Mouse (Mus musculus) lung, postnatal 14 days (tissue): ENCODE results near the gene H1f0.

Source experiments
- DNase-seq: peaks from one replicate; pipeline ENCODE4 v3.0.0; 2021

The H1f0 gene

DNA sequence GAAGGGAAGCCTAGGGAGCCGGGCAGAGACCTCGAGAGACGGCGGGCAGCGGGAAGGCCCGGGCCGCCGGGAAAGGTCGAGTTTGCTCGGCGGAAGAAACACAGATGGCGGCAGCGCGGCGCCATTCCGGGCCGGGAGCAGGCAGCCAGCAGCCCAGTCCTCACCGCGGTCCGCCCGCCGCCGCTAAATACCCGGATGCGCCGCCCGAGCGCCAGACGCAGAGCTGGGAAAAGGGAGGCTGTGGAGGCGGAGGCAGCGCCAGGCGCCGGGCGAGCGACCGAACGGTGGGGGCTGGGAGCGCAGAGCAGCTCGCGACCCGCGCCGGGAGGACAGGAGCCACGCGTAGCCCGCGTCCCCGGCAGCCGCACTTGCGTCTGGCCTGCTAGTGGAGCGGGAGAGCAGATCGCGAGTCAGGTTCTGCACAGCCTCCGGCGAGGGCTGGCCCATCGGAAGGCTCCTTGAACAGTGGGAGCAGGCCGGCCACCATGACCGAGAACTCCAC lies at the start of gene H1f0:
TSS of gene H1f0 (plus strand) at position 214 of the 502 bp plus-strand sequence.
- DNase-seq = peak; percentile 96

DNA sequence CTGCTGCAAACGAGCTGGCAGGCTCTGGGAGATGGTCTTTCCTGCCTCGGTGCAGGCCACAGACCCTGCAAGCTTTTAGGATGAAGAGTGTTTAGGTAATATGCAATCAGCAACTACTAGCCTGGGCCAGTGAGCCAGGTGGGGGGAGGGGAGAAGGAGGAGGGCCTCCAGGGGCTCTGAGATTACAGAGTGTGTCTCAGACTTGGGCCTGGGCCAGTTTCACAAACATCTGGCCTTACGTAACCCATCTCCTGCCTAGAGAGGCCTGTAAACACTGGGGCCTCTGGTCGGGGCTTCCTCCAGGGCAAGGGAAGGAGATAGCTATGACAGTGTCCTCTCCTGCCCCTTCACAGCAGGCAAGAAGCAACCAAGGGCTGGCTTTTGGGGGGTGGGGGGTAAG lies 49.4 kb upstream of the H1f0 start:
- peak; percentile 84 for DNase-seq

DNA sequence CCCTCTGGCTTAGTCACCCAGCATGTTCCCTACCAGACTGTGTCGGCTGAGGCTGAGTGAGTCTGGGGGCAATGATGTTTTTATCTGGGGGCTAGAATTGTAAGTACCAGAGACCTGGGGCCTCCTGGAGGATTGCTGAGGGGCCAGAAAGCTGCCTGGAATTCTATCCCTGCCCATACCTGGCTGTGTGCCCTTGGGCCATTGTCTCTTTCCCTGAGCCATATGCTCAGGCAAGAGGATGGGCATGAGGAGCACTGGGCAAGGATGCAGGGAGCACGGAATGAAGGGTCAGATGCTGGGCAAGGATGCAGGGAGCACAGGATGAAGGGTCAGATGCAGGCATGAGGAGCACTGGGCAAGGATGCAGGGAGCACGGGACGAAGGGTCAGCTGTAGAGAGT lies 48.2 kb upstream of the H1f0 start:
- DNase-seq = no peak

DNA sequence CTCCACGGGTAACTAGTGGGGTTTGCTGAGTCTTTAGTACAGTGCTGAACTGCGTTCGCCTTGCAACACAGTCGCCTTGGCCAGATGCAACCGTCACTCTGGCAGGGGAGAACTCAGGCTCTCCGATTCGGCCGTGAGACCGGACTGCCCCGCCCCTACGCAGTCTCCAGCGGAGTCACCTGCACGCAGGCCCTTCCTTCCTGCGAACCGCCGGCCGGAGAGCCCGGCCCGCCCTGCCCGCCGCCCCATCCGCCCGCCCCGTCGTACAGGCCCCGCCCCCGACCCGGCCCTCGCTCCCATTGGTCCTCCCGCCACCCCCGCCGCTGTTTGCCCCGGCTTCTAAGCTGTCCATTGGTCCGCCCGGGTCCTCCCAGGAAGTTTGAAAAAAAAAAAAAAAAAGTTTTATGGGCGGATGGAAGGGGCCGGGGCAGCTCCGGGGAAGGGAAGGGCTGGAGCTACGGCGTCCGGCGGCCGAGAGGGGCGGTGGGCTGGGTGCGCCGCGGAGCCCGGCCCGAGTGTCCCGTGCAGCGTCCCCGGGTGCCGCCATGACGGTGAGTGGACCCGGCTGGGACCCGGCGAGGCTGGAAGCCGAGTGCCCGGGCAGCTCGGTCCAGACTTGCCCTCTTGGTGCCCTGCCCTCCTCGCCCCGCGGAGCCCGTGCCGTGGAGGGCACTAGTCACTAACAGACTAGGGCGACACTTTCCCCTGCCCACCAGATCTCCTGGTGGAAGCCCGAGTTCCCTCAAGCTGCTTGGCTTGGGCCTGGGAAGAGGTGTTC lies 45.4 kb upstream of the H1f0 start:
- DNase-seq = peak; percentile 91

DNA sequence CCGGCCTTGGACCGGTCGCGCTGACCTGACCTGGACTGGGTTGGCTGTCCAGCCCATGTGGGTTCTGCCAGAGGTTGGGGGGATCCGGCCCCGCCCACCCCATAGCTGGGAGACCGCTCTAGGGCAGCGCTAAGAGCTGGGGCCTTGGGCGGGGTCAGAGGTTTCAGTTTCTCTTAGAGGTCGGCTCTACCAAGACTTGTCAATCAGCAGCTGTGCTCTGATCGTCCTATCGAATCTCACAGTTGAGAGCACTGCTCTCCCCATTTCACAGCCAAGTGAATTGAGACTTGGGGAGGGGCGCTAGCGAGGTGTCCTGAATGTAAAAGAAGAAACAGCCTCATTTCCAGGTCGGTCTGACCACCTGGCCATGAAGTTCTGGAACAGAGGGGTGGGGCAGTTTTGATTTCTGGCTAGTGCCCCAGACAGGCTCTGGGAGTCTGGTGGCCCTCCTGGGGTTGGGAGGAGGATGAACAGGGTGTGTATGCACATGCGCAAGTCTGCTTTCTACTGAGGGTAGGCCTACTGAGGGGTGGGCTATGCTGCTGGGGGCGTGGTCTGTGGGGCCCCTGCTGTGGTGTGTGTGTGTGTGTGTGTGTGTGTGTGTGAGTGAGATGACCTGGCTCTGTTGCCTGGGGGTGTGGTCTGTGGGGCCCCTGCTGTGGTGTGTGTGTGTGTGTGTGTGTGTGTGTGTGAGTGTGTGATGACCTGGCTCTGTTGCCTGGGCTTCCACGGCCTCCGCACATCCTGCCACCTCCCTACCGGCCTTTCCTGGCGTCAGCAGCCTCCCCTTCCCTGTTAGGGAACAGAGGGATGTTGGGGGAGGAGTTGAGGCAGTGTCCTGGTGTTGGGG lies 44.6 kb upstream of the H1f0 start:
- DNase-seq = peak; percentile 56

DNA sequence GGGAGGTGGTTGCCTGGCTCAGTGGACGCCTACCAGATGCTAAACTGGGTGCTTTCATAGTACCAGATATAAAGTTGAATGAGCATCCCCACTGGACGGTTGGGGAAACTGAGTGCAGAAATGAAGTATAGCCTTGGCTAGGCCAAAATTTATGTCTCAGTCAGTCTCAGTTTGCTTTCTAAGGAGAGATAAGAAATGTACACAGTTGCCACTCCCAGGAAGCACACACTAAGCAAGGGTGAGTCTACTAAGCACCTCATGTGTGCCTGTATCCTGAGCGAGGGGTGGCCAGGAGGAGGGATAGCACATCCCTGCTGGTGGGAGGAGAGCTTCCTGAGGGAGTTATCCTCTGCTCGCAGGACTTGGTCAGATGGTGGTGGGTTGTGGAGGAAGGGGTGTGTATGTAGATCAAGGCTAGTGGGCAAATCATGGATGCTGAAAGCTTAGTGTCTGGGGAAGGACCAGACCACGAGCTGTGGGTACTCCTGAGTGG lies 43.9 kb upstream of the H1f0 start:
- no peak for DNase-seq

DNA sequence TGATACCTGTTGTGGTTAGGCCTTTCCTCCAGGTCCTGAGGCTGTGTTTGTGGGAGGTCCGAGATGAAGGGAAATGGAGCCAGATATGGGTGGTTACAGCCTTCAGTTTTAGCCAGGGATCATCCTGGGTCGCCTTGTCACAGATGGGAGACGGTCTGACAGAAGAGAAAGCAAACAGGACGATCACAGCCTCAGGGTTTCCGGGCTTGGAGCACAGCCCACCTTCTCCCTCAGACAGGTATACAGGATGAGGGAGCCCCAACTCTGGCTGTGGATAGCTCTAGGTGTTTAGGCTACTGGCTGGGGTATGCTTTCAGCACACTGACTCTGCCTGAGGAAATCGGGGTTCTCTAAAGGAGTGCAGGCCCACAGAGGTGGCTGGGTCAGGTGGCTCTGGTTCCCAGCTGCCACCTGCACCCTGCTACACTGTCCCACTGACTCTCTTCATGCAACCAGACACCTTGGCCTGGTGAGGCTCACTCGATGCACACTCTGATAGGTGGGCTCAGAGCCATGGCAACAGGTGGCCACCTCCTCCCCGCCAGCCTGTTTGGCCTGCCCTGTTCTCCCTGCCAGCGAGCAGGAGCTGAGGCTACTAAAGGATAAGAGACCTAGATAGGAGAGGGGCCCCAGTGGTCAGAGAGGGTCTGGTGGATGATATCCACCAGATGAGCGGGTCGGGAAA lies 41.6 kb upstream of the H1f0 start:
- no peak for DNase-seq

DNA sequence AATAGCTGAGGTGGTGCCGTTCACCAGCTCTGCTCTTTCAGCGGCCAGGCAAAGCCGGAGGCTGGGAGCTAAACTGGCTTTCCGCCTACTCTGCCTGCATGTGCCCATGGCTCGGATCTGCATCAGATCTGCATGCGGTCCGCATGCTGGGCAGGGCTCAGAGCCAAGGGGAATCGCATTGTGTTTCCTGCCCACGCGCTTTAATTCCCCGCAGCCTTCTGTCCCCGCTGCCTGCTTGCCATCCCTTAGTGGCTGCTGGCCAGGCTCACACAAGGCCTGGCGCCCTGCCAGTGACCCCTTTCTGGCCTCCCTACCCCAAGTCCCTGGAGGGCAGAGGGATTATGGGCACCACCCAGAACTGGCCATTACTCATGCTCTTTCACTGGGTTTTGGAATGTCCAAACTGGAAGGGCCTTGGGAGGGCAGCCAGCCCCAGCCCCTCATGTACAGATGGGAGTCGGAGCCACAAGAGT lies 39.7 kb upstream of the H1f0 start:
- peak; percentile 36 for DNase-seq

DNA sequence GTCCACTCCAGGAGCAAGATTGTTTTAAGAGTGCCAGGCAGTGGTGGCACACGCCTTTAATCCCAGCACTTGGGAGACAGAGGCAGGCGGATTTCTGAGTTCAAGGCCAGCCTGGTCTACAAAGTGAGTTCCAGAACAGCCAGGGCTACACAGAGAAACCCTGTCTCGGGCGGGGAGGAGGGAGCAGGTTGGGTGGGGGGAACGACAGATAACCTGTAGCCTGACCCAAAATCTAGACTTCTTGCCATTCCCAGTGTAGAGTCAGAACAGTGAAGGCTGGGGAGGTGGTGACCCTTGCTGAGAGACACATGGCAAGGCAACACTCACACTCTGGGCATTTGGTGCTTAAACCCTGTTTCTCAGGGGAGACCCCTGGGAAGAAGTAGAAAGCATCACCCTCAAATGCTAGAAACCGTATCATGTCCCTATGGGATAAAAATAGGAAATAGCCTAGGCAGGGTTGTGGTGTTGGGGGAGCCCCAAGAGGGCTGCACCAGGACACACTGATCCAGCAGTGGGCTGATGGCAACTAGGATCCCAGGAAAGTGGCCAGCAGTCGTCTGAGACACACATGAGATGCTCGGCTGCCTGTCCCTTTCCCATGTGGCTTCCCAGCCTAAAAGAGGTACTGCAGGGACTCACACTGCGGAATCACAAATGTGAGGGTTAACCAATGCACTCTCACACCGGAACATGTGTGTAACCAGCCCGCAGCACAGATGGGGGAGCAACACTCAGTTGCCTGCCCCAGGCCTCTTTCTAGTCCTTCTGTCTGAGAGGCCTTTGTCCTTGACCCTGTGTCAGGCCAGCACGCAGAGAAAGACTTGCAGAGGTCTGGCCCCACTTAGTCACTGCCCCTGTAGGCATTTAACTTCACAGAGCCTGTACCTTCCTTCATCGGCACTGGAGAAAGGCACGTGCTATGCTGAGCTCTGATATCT lies 38.8 kb upstream of the H1f0 start:
- DNase-seq = no peak

DNA sequence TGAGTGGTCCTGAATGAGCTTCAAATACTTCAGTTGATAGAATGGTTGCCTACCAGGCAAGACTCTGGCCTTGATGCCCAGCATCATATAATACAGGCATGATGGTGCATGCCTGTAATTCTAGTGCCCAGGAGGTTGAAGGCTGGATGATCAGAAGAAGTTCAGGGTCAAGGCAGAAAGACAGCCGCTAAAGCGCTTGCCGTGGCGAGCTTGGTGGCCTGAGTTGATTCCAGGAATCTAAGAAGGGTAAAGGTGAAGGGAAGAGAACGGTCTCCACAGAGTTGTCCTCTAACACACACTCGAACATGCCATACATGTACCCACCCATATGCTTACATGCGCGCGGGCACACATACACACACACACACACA lies 38.2 kb upstream of the H1f0 start:
- no peak for DNase-seq

DNA sequence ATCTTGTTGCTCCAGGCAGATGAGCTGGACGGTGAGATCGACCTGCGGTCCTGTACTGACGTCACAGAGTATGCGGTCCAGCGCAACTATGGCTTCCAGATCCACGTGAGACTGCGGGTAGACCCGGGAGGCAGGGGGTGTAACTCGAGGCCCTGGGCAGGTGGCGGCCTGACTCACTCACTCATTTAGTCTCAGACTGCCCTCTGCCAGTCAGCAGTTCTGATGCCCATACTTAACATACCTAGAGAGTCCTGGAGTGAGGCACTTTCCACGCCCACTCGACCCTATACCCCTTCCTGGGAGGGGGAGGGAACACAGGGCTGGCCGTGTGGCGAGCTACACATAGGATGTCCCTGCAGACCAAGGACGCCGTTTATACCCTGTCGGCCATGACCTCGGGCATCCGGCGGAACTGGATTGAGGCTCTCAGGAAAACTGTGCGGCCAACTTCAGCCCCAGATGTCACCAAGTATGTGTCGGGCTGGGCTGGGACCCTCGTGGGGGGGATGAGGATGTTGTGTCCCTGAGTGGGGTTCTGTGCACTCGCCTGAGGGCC lies 37.2 kb upstream of the H1f0 start:
- DNase-seq = no peak

DNA sequence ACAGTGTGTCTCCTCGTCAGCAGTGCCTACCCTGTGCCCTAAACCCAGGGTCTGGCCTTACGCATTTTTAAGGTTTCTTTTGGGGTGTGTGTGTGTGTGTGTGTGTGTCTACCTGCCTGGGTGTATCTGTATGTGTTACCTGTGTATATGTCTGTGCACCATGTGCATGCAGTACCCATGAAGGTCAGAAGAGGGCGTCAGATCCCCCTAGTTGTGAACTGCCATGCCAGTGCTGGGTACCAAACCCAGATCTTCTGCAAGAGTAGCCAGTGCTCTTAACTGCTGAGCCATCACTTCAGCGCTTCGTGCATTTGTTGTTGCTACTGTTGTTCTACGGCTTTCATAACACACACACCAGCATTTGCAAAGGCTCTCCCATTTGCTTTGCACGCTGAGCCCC lies 36.0 kb upstream of the H1f0 start:
- DNase-seq = no peak

DNA sequence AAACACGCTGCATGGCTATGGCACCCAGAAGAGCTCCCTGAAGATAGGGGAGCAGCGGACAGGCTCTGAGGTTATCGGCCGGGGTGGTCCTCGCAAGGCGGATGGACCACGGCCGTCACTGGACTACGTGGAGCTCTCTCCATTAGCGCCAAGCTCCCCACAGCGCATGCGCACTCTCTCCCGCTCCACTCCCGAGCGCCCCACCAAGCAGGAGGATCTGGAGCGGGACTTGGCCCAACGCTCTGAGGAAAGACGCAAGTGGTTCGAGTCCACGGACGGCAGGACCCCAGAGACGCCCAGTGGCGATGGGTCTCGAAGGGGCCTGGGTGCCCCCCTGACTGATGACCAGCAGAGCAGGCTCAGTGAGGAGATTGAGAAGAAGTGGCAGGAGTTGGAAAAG lies 35.3 kb upstream of the H1f0 start:
- DNase-seq = no peak

DNA sequence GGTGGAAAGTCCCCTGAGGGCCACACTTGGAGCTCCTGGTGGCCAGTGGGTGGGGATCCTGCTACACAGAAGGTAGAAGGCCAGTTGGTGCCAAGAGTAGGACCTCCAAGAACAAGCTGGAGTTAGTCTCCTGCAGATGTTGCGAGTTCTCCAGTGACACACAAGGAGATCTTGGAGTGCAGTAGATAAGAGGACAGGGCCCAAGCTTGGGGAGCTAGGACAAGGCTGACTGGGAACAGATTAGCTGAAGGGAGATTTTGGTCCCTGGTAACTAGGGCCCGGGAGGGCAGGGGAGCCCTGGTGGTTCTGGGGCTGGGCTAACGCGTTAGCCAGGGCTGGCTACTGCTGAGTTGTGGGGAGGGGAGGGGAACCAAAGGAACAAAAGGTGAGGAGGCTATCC lies 32.3 kb upstream of the H1f0 start:
- DNase-seq = no peak

DNA sequence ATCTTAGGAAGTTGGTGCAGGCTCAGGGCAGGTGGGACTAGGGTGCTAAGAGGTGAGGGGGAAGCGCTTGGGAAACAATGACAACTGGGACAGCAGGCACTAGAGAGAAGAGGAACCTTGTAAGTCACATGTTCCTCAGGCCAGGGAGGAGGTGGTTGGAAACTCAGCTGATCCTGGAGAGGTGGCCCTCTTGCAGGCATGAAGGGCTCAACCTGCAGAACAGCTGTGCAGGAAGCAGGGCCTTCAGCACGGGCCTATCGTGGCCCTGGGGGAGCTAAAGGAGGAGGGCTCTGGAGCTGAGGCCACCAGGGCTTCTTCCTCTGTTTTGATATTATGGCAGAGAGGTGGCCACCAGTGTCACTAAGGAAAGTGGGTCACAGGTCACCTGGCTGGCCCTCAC lies 31.6 kb upstream of the H1f0 start:
- DNase-seq = peak; percentile 12

DNA sequence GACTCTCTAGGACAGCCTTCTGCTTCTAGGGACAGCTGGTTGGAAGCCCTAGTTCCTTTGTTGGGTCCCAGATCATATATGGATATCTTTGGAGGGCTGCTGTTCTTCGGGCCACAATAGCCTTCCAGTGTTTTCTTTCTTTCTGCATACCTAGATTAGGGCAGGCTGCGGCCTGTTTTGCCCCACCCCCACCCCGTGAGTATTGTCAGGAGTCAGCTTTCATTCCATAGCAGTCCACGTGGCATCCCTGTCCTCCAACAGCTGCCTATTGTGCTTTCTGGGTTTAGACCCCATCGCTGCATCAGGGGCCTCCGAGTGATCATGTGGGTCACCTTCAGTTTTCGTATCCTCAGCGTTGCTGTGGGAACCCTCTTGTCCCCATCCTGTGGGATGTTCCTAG lies 29.9 kb upstream of the H1f0 start:
- DNase-seq = no peak

DNA sequence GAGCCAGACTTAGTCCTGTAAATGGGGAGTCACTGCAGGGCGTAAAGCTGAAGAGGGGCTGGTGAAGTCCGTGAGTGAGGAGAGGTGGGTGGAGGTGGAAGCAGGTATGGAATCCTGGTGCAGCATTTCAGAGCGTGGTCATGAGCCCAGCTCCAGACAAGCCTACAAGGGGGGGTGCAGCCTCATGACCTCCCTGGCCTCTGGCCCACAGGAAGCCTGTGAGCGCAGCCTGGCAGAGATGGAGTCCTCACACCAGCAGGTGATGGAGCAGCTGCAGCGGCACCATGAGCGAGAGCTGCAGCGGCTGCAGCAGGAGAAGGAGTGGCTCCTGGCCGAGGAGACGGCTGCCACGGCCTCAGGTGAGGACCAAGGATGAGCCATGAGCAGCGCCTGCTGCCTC lies 28.7 kb upstream of the H1f0 start:
- DNase-seq = no peak

DNA sequence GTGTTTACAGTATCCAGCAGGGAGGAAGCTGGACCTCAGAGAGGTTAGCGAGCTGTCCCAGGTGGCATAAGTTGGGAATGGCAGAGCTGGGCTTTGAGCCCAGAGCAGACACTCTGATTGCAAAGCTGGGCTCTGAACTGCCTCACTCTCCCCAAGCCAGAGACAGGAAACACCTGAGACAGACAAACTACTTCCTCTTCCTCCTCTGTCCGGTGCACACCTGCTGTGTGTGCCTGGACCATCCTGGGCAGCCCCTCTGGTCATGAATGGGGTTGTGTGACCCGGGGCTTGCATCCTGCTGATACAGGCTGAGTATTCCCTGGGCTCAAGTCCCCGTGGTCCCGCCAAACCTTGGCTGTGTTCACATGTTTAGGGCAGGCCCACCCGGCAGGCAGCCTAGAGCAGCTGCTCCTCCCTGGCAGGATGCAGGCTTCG lies 27.9 kb upstream of the H1f0 start:
- DNase-seq = no peak

DNA sequence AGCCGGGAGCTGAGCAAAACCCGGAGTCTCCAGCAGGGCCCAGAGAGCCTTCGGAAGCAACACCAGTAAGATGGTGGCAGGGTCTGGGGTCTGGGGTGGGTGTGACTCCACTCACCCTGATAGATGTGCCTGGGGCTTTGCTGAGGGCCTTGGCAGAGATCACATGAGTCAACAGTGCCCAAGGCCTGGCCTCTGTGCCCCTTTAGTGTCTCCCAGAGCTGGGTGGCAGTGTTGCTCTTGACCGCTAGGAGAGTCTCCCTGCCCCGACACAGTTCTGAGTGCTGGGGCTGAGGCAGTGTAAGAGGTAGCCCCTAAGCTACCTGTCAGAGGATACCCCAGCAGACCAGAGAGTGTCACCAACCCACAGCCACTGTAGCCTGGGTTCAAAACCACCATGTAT lies 26.7 kb upstream of the H1f0 start:
- no peak for DNase-seq

DNA sequence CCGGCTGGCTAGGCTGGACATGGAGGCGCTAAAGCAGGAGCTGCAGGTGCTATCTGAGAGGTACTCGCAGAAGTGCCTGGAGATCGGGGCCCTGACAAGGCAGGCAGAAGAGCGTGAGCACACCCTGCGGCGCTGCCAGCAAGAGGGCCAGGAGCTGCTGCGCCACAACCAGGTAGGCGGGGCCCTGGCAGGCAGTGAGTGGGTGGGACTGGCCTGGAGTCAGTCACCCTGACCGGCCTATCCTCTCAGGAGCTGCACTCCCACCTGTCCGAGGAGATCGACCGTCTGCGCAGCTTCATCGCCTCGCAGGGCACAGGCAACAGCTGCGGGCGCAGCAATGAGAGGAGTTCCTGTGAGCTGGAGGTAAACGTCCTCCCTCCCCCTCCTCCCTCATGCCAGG lies 26.2 kb upstream of the H1f0 start:
- peak; percentile 31 for DNase-seq

DNA sequence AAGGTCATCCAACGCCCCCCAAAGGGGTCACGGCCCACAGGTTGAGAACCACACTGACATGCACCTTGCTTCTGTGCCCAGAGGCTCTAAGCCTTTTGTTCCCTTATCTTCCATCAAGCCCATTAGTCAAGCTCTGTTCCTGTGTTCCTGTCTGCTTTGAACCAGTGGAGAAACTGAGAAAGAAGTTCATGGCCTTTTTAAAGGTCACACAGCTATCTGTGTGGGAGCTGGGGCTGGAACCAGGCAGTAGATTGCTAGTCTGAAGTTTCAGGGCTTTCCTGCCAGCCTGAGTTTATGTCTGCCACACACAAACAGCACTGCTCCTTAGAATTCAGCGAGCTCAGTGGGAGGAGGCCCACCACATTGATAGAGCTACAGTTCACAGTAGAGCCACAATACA lies 25.2 kb upstream of the H1f0 start:
- no peak for DNase-seq

DNA sequence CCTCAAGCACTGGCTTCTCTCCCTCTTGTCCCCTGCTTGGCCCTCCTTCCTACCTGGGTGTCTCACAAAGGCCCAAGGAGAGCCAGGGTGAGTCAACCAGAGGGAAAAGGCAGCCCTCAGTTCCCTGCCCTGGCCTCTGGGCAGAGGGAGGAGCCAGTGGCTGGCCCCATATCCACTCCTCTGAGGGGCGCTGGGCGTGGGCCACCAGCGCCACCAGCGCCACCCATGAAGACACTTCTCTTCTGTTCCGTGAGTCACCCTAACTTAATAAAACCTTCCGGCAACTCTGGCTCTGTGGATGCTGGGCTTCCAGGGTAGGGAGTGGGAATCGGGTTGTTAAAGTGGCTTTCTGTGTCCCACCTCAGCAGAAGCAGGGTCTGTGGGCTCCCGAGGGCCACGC lies 22.7 kb upstream of the H1f0 start:
- no peak for DNase-seq
